Mouse (Mus musculus) limb, embryonic 11.5 days (tissue): ENCODE data around the gene Ldah. TPM values are rescaled to one million over a fixed set of nuclear protein-coding genes. Genes with fewer than 3 reads are reported as not detected.

ENCODE experiments used
- ATAC-seq: fragments of 200-750 bp; cut with Nextera tagmentation; 2 replicates; pipeline ENCODE4 v1.8.0; 2017; ENCODE audit warnings: low read depth; ENCODE audit not compliant: insufficient number of reproducible peaks, low FRiP score, low TSS enrichment
- DNase-seq: peaks from one replicate; pipeline ENCODE4 v3.0.0-alpha.2; 2015; ENCODE audit warnings: low spot score
- H3K27ac ChIP-seq: fragments of 300-500 bp; sonication (generic); replicated peaks from 2 replicates; pipeline ENCODE4 v1.5.1; 2014; ENCODE audit warnings: low read depth, mild to moderate bottlenecking, low read length
- H3K27me3 ChIP-seq: fragments of 300-500 bp; sonication (generic); 2 replicates; pipeline ENCODE4 v1.6.1; 2014; ENCODE audit warnings: mild to moderate bottlenecking, low read length, mixed read lengths; ENCODE audit not compliant: control insufficient read depth, insufficient read depth
- H3K36me3 ChIP-seq: fragments of 300-500 bp; sonication (generic); 2 replicates; pipeline ENCODE4 v1.6.1; 2014; ENCODE audit warnings: mild to moderate bottlenecking, low read length, moderate library complexity, mixed read lengths; ENCODE audit not compliant: control insufficient read depth, insufficient read depth
- H3K4me1 ChIP-seq: fragments of 300-500 bp; sonication (generic); 2 replicates; pipeline ENCODE4 v1.6.1; 2014; ENCODE audit warnings: low read length, mixed read lengths; ENCODE audit not compliant: control insufficient read depth, insufficient read depth
- H3K4me2 ChIP-seq: fragments of 300-500 bp; sonication (generic); 2 replicates; pipeline ENCODE4 v1.6.1; 2014; ENCODE audit warnings: low read depth, mild to moderate bottlenecking, moderate library complexity; ENCODE audit not compliant: severe bottlenecking
- H3K4me3 ChIP-seq: fragments of 300-500 bp; sonication (generic); 2 replicates; pipeline ENCODE4 v1.5.1; 2014; ENCODE audit warnings: low read depth, low read length
- H3K9ac ChIP-seq: fragments of 300-500 bp; sonication (generic); 2 replicates; pipeline ENCODE4 v1.6.1; 2014; ENCODE audit warnings: mild to moderate bottlenecking, low read length
- H3K9me3 ChIP-seq: fragments of 300-500 bp; sonication (generic); 2 replicates; pipeline ENCODE4 v1.6.1; 2016; ENCODE audit warnings: low read length; ENCODE audit not compliant: control insufficient read depth
- WGBS: fragments of 180-500 bp; shearing (Covaris S2); extraction: QIAGEN DNeasy Blood & Tissue Kit; methylation state at CpG from one replicate; pipeline ENCODE4 v1.1.7; 2014; 5-methylcytosine and 5-hydroxymethylcytosine counted together
- polyA plus RNA-seq: library from polyadenylated mRNA; unstranded; fragments of >200 nt; fragmentation: Nextera tagmentation; extraction: Ambion mirVana; gene quantifications from 2 replicates; pipeline ENCODE4 v1.2.1, GENCODE M21; 2014

Ldah gene
- polyA plus RNA-seq, 1 experiment from 2014 or later: 62.2 TPM

GRCm38 (mm10) chr12:8313270-8313771 lies 105.4 kb downstream of the Ldah start, which contains the start of gene Hs1bp3:
Gene Hs1bp3, plus strand, starts transcription at chr12:8313432.
- WGBS: under 1% methylated on average over 38 of the region's 38 CpGs
- Histone ChIP-seq H3K9ac (peak within 1 kb of the TSS; percentile 56), H3K27me3 (peaks cover 7% of the 10 kb centered on the region), H3K9me3 (no peaks in the 10 kb centered on the region), H3K4me2 (peak within 1 kb of the TSS; percentile 85), H3K4me3 (peak within 1 kb of the TSS; percentile 52), H3K4me1 (no peaks in the 10 kb centered on the region), H3K27ac (no peak within 1 kb of the TSS), H3K36me3 (no peaks in the 10 kb centered on the region)
- DNase-seq (peak; percentile 94), ATAC-seq (peak; percentile 80; the same call in 1 of the 2 replicates)

- Histone ChIP-seq H3K9ac (peak overlapping the region; percentile 56), H3K4me3 (peak overlapping the region; percentile 52), H3K4me1 (no peaks in the 10 kb centered on the region), H3K9me3 (no peaks in the 10 kb centered on the region), H3K27me3 (peaks cover 7% of the 10 kb centered on the region), H3K27ac (no peak overlapping the region), H3K4me2 (peak overlapping the region; percentile 85), H3K36me3 (no peaks in the 10 kb centered on the region)
- DNase-seq (no peak), ATAC-seq (no peak)
- 25% methylated on average over 12 of the region's 12 CpGs for WGBS
These were observed 105.9 kb downstream of the Ldah start for GRCm38 (mm10) chr12:8313773-8314172.

GRCm38 (mm10) chr12:8316541-8316940 lies 108.6 kb downstream of the Ldah start:
- Histone ChIP-seq H3K9me3 (no peaks in the 10 kb centered on the region), H3K27me3 (0 out of 2 replicates have a peak, but pooled peaks cover 2% of the 10 kb centered on the region), H3K9ac (no peak overlapping the region), H3K4me1 (no peaks in the 10 kb centered on the region), H3K36me3 (no peaks in the 10 kb centered on the region), H3K4me2 (no peak overlapping the region), H3K27ac (no peak overlapping the region), H3K4me3 (no peak overlapping the region)
- DNase-seq: no peak
- no peak for ATAC-seq
- 95% methylated on average over 5 of the region's 5 CpGs for whole genome bisulfite sequencing

GRCm38 (mm10) chr12:8320084-8320713 lies 112.3 kb downstream of the Ldah start:
- Histone ChIP-seq H3K9ac (no peak overlapping the region), H3K9me3 (no peaks in the 10 kb centered on the region), H3K4me2 (no peak overlapping the region), H3K4me3 (no peak overlapping the region), H3K36me3 (peaks cover 2% of the 10 kb centered on the region; the same call in 1 of the 2 replicates), H3K27ac (no peak overlapping the region), H3K4me1 (no peaks in the 10 kb centered on the region), H3K27me3 (no peaks in the 10 kb centered on the region)
- DNase-seq: peak; percentile 88
- no peak; the same call in 1 of the 2 replicates for ATAC-seq
- 49% methylated on average over 5 of the region's 5 CpGs for WGBS

GRCm38 (mm10) chr12:8321506-8321905 lies 113.6 kb downstream of the Ldah start:
- Histone ChIP-seq H3K36me3 (peaks cover 2% of the 10 kb centered on the region; the same call in 1 of the 2 replicates), H3K4me3 (no peak overlapping the region), H3K9ac (no peak overlapping the region), H3K4me2 (no peak overlapping the region), H3K9me3 (no peaks in the 10 kb centered on the region), H3K27ac (no peak overlapping the region), H3K27me3 (no peaks in the 10 kb centered on the region), H3K4me1 (no peaks in the 10 kb centered on the region)
- WGBS: 96% methylated on average over 10 of the region's 10 CpGs
- no peak for ATAC-seq
- DNase-seq: no peak

- Histone ChIP-seq H3K9me3 (no peaks in the 10 kb centered on the region), H3K4me3 (no peak overlapping the region), H3K9ac (no peak overlapping the region), H3K4me1 (no peaks in the 10 kb centered on the region), H3K4me2 (no peak overlapping the region), H3K27ac (no peak overlapping the region), H3K27me3 (no peaks in the 10 kb centered on the region), H3K36me3 (peaks cover 2% of the 10 kb centered on the region; the same call in 1 of the 2 replicates)
- ATAC-seq (no peak), DNase-seq (no peak)
- 83% methylated on average over 10 of the region's 10 CpGs for WGBS
These were observed 116.2 kb downstream of the Ldah start for GRCm38 (mm10) chr12:8324086-8324485.

- 90% methylated on average over 13 of the region's 13 CpGs for WGBS
- Histone ChIP-seq H3K9ac (no peak overlapping the region), H3K4me3 (no peak overlapping the region), H3K4me1 (no peaks in the 10 kb centered on the region), H3K27ac (no peak overlapping the region), H3K36me3 (peaks cover 2% of the 10 kb centered on the region; the same call in 1 of the 2 replicates), H3K4me2 (no peak overlapping the region), H3K27me3 (no peaks in the 10 kb centered on the region), H3K9me3 (no peaks in the 10 kb centered on the region)
- no peak for DNase-seq
- ATAC-seq: no peak
These were observed 117.5 kb downstream of the Ldah start for GRCm38 (mm10) chr12:8325245-8325942.

GRCm38 (mm10) chr12:8325943-8326522 lies 118.1 kb downstream of the Ldah start:
- H3K36me3 ChIP-seq: peaks cover 2% of the 10 kb centered on the region; the same call in 1 of the 2 replicates
- H3K9ac ChIP-seq: no peak overlapping the region
- H3K27me3 ChIP-seq: no peaks in the 10 kb centered on the region
- no peaks in the 10 kb centered on the region for H3K4me1 ChIP-seq
- whole genome bisulfite sequencing: 90% methylated on average over 17 of the region's 17 CpGs
- no peak overlapping the region for H3K4me2 ChIP-seq
- no peak for ATAC-seq
- H3K27ac ChIP-seq: no peak overlapping the region
- no peak for DNase-seq
- H3K4me3 ChIP-seq: no peak overlapping the region
- no peaks in the 10 kb centered on the region for H3K9me3 ChIP-seq
